Mouse (Mus musculus): Measurements from ENCODE around the gene H2afy. TPM values are rescaled to one million over a fixed set of nuclear protein-coding genes. Genes with fewer than 3 reads are reported as not detected.

The H2afy gene
- polyA plus RNA-seq, 1 experiment from 2014 or later, result 538 TPM

DNA sequence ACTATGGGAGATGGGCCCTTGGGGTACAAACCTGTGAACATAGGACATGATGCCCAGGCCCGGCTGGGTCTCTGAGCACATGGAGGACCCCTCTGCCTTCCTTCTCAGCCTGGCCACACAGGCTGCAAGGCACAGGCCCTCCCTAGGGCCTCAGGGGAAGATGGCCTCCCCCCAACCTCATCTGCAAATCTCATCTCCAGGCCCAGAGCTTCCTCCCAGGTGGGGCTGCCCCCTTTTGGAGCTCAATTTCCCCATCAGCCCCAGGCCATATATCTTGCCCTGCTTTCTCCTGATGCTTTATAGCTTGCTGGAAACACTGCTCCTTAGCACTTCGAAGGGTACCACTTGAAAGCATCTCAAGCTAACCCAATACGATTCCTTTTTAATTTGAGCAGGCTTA is 28.2 kb upstream of the H2afy start:
- no peak overlapping the region for H3K4me2 ChIP-seq (replicated peaks)
- no peak overlapping the region for H3K4me3 ChIP-seq
- no peak overlapping the region for H3K9ac ChIP-seq
- 52% methylated on average over 3 of the region's 3 CpGs for WGBS
- H3K27me3 ChIP-seq, result no peaks in the 10 kb centered on the region
- H3K9me3 ChIP-seq, result no peaks in the 10 kb centered on the region
- peak overlapping the region; percentile 71 for H3K27ac ChIP-seq
- H3K4me1 ChIP-seq, result peaks cover 54% of the 10 kb centered on the region
- H3K36me3 ChIP-seq, result no peaks in the 10 kb centered on the region
- ATAC-seq (ENCODE audit: insufficient number of reproducible peaks, insufficient read depth, low FRiP score, low TSS enrichment), result no peak

GRCm38 (mm10) chr13:56163751-56164150 is 27.6 kb upstream of the H2afy start:
- Histone ChIP-seq H3K27me3 (no peaks in the 10 kb centered on the region), H3K9ac (no peak overlapping the region), H3K4me1 (peaks cover 53% of the 10 kb centered on the region), H3K4me2 (replicated peaks) (no peak overlapping the region), H3K9me3 (no peaks in the 10 kb centered on the region), H3K4me3 (no peak overlapping the region), H3K27ac (peak overlapping the region; percentile 71), H3K36me3 (no peaks in the 10 kb centered on the region)
- 51% methylated on average over 6 of the region's 6 CpGs for WGBS
- ATAC-seq (ENCODE audit: insufficient number of reproducible peaks, insufficient read depth, low FRiP score, low TSS enrichment), result no peak

- Histone ChIP-seq H3K4me1 (peaks cover 45% of the 10 kb centered on the region), H3K9ac (no peak overlapping the region), H3K4me2 (replicated peaks) (no peak overlapping the region), H3K27me3 (no peaks in the 10 kb centered on the region), H3K27ac (peak overlapping the region; percentile 71; the same call in 1 of the 2 replicates), H3K9me3 (no peaks in the 10 kb centered on the region), H3K36me3 (no peaks in the 10 kb centered on the region), H3K4me3 (no peak overlapping the region)
- no peak for ATAC-seq (ENCODE audit: insufficient number of reproducible peaks, insufficient read depth, low FRiP score, low TSS enrichment)
- 83% methylated on average over 6 of the region's 6 CpGs for WGBS
These were observed 26.7 kb upstream of the H2afy start for GRCm38 (mm10) chr13:56162859-56163258.

- Histone ChIP-seq H3K9ac (0 out of 2 replicates have a peak overlapping the region, but pooled peaks have one; percentile 7), H3K27ac (peak overlapping the region; percentile 30), H3K36me3 (no peaks in the 10 kb centered on the region), H3K4me3 (no peak overlapping the region), H3K4me2 (replicated peaks) (peak overlapping the region; percentile 23; the same call in 1 of the 2 replicates), H3K9me3 (no peaks in the 10 kb centered on the region), H3K27me3 (no peaks in the 10 kb centered on the region), H3K4me1 (peaks cover 38% of the 10 kb centered on the region)
- WGBS, result 9% methylated on average over 17 of the region's 17 CpGs
- ATAC-seq (ENCODE audit: insufficient number of reproducible peaks, insufficient read depth, low FRiP score, low TSS enrichment), result no peak
These were observed 23.6 kb upstream of the H2afy start for GRCm38 (mm10) chr13:56159614-56160363.

DNA sequence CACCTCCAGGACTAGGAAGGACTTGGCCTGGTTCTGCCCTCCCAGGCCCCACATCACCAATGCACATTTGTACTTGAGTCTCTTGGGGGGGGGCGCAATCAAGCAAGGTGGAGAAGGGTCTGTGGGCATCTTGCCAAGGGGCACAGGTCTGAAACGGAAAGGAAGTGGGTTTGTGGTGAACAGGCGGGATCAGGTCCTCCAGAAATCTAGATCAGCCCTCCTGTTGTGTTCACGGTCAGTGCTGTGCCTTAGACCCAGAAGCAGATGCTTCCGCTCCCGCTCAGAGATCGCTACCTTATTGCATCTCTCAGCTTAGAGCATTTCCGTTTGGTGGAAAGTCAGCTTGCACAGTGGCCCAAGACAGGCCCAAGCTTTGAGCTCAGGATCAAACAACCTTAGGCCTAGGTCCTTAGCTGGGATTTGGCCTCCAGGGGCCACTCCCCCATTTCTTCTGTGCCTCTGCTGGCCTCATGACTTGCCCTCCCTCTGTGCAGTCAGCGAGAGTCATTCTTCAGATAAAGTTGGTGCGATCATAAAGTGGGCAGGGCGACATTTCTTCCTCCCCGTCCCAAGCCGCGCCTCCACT is 22.9 kb upstream of the H2afy start:
- no peak overlapping the region for H3K4me2 ChIP-seq (replicated peaks)
- H3K4me3 ChIP-seq, result no peak overlapping the region
- peaks cover 33% of the 10 kb centered on the region for H3K4me1 ChIP-seq
- no peak overlapping the region for H3K9ac ChIP-seq
- no peak for ATAC-seq (ENCODE audit: insufficient number of reproducible peaks, insufficient read depth, low FRiP score, low TSS enrichment)
- H3K27me3 ChIP-seq, result no peaks in the 10 kb centered on the region
- WGBS, result 41% methylated on average over 14 of the region's 14 CpGs
- no peaks in the 10 kb centered on the region for H3K9me3 ChIP-seq
- no peaks in the 10 kb centered on the region for H3K36me3 ChIP-seq
- peak overlapping the region; percentile 30 for H3K27ac ChIP-seq

DNA sequence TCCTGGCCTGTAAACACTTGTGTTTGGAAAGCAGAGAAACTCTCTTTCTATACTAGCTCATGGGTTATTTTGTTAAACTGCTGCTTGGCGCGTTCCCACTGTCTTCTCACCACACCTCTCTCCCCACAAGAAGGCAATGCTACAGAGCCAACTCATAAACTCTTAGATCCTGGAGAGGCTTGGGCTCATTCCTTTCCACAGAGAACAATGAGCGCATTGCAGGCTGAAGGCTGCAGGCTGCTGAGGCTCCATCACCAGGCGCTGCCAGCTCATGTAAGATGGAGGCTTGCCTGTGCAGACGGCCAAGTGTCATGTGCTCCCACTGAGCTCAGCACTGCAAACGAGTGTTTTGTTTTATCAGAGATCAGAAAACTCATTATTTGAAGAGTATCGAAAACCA is 19.5 kb upstream of the H2afy start:
- Histone ChIP-seq H3K9ac (no peak overlapping the region), H3K4me1 (peaks cover 36% of the 10 kb centered on the region), H3K27me3 (no peaks in the 10 kb centered on the region), H3K4me3 (no peak overlapping the region), H3K27ac (no peak overlapping the region), H3K36me3 (no peaks in the 10 kb centered on the region), H3K4me2 (replicated peaks) (no peak overlapping the region), H3K9me3 (no peaks in the 10 kb centered on the region)
- 58% methylated on average over 7 of the region's 7 CpGs for WGBS
- ATAC-seq (ENCODE audit: insufficient number of reproducible peaks, insufficient read depth, low FRiP score, low TSS enrichment), result no peak

GRCm38 (mm10) chr13:56155048-56155447 is 18.9 kb upstream of the H2afy start:
- no peak for ATAC-seq (ENCODE audit: insufficient number of reproducible peaks, insufficient read depth, low FRiP score, low TSS enrichment)
- 48% methylated on average over 5 of the region's 5 CpGs for WGBS
- Histone ChIP-seq H3K36me3 (no peaks in the 10 kb centered on the region), H3K9me3 (no peaks in the 10 kb centered on the region), H3K4me3 (no peak overlapping the region), H3K9ac (no peak overlapping the region), H3K4me1 (peaks cover 31% of the 10 kb centered on the region), H3K27me3 (no peaks in the 10 kb centered on the region), H3K4me2 (replicated peaks) (no peak overlapping the region), H3K27ac (0 out of 2 replicates have a peak overlapping the region, but pooled peaks have one; percentile 54)

DNA sequence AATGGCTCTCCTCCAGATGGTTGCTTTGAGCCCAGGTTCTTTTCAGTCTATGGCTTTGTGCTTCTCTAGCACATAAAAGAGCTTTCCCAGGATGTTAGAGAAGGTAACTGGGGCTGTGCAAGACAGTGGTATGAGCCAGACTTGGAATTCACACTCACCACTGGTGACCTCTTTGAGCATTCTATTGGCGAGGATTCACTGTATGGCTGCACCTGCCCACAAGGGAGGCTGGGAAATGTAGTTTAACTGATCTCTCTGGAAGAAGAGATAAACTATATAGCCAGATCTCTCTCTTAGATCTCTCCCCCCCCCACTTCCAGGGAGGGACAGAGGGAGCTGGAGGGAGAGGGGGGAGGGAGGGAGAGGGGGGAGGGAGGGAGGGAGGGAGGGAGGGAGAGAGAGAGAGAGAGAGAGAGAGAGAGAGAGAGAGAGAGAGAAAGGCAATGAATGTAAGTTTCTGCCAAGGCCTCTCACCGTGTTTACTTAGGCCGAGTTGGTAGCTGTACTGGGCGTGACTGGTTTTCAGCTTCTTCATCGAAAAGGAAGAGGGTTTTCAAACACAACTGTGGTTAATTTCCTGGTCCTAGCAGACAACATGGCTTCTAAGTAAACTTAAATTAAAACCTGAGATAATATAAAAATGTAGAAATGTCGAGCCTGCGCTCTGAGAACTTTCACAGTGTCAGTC is 16.8 kb upstream of the H2afy start:
- no peaks in the 10 kb centered on the region for H3K9me3 ChIP-seq
- H3K36me3 ChIP-seq, result no peaks in the 10 kb centered on the region
- H3K27ac ChIP-seq, result no peak overlapping the region
- 61% methylated on average over 7 of the region's 7 CpGs for WGBS
- H3K27me3 ChIP-seq, result no peaks in the 10 kb centered on the region
- ATAC-seq (ENCODE audit: insufficient number of reproducible peaks, insufficient read depth, low FRiP score, low TSS enrichment), result no peak
- H3K4me2 ChIP-seq (replicated peaks), result no peak overlapping the region
- no peak overlapping the region for H3K4me3 ChIP-seq
- H3K4me1 ChIP-seq, result peaks cover 19% of the 10 kb centered on the region
- no peak overlapping the region for H3K9ac ChIP-seq

DNA sequence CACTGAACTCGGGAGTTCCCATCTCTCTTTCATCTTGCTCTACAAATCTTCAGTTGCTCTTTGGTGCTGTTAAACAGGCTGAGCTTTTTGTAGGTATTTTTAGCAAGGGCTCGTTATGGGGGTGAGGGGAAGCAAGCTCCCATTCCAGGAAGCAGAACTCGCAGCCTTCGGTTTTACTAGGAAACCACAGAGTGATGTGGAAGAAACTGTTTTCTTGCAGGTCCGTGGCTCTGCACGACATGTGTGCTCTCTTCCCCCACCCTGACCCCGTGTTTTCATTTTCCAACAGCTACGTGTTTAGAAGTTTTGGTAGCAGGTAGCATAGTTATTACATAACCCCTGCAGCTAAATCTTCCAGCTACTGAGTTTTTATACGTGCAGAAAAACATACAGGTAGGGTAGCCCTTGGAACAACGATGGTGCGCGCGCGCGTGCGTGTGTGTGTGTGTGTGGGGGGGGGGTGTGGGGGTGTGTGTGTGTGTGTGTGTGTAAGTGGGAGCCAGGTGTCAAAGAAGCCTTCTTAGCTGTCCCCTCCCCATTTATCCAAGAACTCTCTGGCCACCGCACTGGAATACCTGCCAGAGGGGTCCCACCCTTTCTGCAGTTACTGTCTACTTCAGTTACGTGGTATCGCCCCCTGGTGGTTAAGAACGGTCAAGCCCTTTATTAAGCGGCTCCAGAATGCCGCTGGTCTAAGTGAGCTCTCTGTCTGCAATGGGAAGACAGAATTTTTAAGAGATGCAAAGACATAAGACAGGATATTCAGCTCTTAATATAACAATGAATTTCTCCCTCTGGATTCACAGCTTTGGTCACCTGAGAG is 15.5 kb upstream of the H2afy start:
- H3K4me2 ChIP-seq (replicated peaks), result peak overlapping the region; percentile 25
- H3K36me3 ChIP-seq, result no peaks in the 10 kb centered on the region
- ATAC-seq (ENCODE audit: insufficient number of reproducible peaks, insufficient read depth, low FRiP score, low TSS enrichment), result no peak
- H3K4me1 ChIP-seq, result peaks cover 19% of the 10 kb centered on the region
- no peaks in the 10 kb centered on the region for H3K9me3 ChIP-seq
- no peak overlapping the region for H3K4me3 ChIP-seq
- WGBS, result 40% methylated on average over 22 of the region's 22 CpGs
- no peaks in the 10 kb centered on the region for H3K27me3 ChIP-seq
- no peak overlapping the region for H3K9ac ChIP-seq
- no peak overlapping the region for H3K27ac ChIP-seq

GRCm38 (mm10) chr13:56145523-56145922 is 9.4 kb upstream of the H2afy start:
- ATAC-seq (ENCODE audit: insufficient number of reproducible peaks, insufficient read depth, low FRiP score, low TSS enrichment), result no peak
- 0 out of 2 replicates have a peak, but pooled peaks cover 4% of the 10 kb centered on the region for H3K4me1 ChIP-seq
- no peak overlapping the region for H3K4me2 ChIP-seq (replicated peaks)
- 39% methylated on average over 3 of the region's 3 CpGs for WGBS
- no peak overlapping the region for H3K9ac ChIP-seq
- no peaks in the 10 kb centered on the region for H3K9me3 ChIP-seq
- H3K36me3 ChIP-seq, result no peaks in the 10 kb centered on the region
- no peak overlapping the region for H3K4me3 ChIP-seq
- no peak overlapping the region for H3K27ac ChIP-seq
- no peaks in the 10 kb centered on the region for H3K27me3 ChIP-seq

- no peak overlapping the region for H3K4me3 ChIP-seq
- 0 out of 2 replicates have a peak, but pooled peaks cover 4% of the 10 kb centered on the region for H3K4me1 ChIP-seq
- no peak overlapping the region for H3K9ac ChIP-seq
- H3K4me2 ChIP-seq (replicated peaks), result no peak overlapping the region
- WGBS, result 54% methylated on average over 2 of the region's 2 CpGs
- no peaks in the 10 kb centered on the region for H3K36me3 ChIP-seq
- no peaks in the 10 kb centered on the region for H3K27me3 ChIP-seq
- no peaks in the 10 kb centered on the region for H3K9me3 ChIP-seq
- ATAC-seq (ENCODE audit: insufficient number of reproducible peaks, insufficient read depth, low FRiP score, low TSS enrichment), result no peak
- no peak overlapping the region for H3K27ac ChIP-seq
These were observed 7.9 kb upstream of the H2afy start for GRCm38 (mm10) chr13:56144021-56144420.

Measured in embryonic facial prominence, embryonic 12.5 days (tissue).